9 mouse cellular contexts compared by ENCODE assay signal in genomic region chr1:52597761-52598160, GRCm38 (mm10). TPM values are rescaled to one million over a fixed set of nuclear protein-coding genes. Genes with fewer than 3 reads are reported as not detected.
DNase-seq lines count a peak whose midpoint lies in the region; ATAC-seq and TF ChIP-seq lines count a peak whose summit lies in the region.
"Had no signal": no experiment of that assay in that cellular context is flagged by ENCODE, and none has a peak within 500 bp of the region (broad histone marks: within the 10 kb centered on the region; RNA-seq: fewer than 3 reads in every experiment).

No protein-coding gene starts in this region.

- H3K9me3 ChIP-seq in ES-E14 (ENCODE audit: control insufficient read depth, insufficient read depth, low read depth, low read length): peaks cover 4% of the 10 kb centered on the region; the same call in 1 of the 2 replicates
- no peaks in the 10 kb centered on the region for H3K9me3 ChIP-seq in heart, embryonic 15.5 days (replicated peaks)
- H3K9me3 ChIP-seq: embryonic facial prominence, embryonic 13.5 days had no signal

- no peak for TF ChIP-seq POLR2A in lung, adult 2 months (IDR thresholded peaks at IDR 0.05; ENCODE audit: borderline replicate concordance, extremely low read depth, low read depth, low read length)

- DNase-seq in 3134 (ENCODE audit: extremely low read depth, insufficient read length, low spot score) (peak; percentile 80), ES-E14 (ENCODE audit: low read depth, low spot score) (peak; percentile 9)
- peak; percentile 63 to 65 for DNase-seq in cerebellum, postnatal 10 days
- DNase-seq in kidney, postnatal 10 days: peak; percentile 66
- DNase-seq in lung, adult 2 months: peak; percentile 52
- DNase-seq in right cerebral cortex, postnatal 36 days (ENCODE audit: low spot score in 2 of 2): peak; percentile 52 to 65
- no peak for DNase-seq in embryo, embryonic 10.5 days (ENCODE audit: low spot score)

- H3K4me2 ChIP-seq in heart, embryonic 15.5 days: peak overlapping the region; percentile 50
- H3K4me2 ChIP-seq: embryonic facial prominence, embryonic 13.5 days had no signal

- H3K36me3 ChIP-seq in ES-E14 (ENCODE audit: control insufficient read depth, insufficient read depth, low read length, poor library complexity, severe bottlenecking): no peaks in the 10 kb centered on the region
- H3K36me3 ChIP-seq in heart, embryonic 15.5 days: no peaks in the 10 kb centered on the region
- H3K36me3 ChIP-seq: embryonic facial prominence, embryonic 13.5 days had no signal

- 31% methylated on average over 11 of the region's 11 CpGs for WGBS in heart, embryonic 15.5 days
- 29% methylated on average over 11 of the region's 11 CpGs for WGBS in lung, adult 2 months

- H3K27me3 ChIP-seq in heart, embryonic 15.5 days: no peaks in the 10 kb centered on the region
- H3K27me3 ChIP-seq: embryonic facial prominence, embryonic 13.5 days had no signal

- H3K4me1 ChIP-seq in ES-E14 (ENCODE audit: control insufficient read depth in 2 of 2, insufficient read depth in 2 of 2, low read length in 2 of 2, poor library complexity in 1 of 2): peaks cover 0 to 9% of the 10 kb centered on the region in 2 experiments; a peak in 2 of 4 replicates
- H3K4me1 ChIP-seq in heart, embryonic 15.5 days (replicated peaks): peaks cover 18% of the 10 kb centered on the region
- H3K4me1 ChIP-seq in lung, adult 2 months (ENCODE audit: control insufficient read depth, insufficient read depth, low read length): no peaks in the 10 kb centered on the region; the same call in 1 of the 2 replicates
- H3K4me1 ChIP-seq: embryonic facial prominence, embryonic 13.5 days had no signal

- H3K9ac ChIP-seq in ES-E14 (ENCODE audit: insufficient read depth, low read depth, low read length, poor library complexity, severe bottlenecking): no peak overlapping the region
- no peak overlapping the region for H3K9ac ChIP-seq in heart, embryonic 15.5 days
- H3K9ac ChIP-seq: embryonic facial prominence, embryonic 13.5 days had no signal

- H3K4me3 ChIP-seq in ES-E14 (ENCODE audit: insufficient read depth in 1 of 2, low read depth in 1 of 2, low read length in 2 of 2, poor library complexity in 1 of 2, severe bottlenecking in 1 of 2): peak overlapping the region in 1 of 2 experiments; percentile 40; a peak in 2 of 4 replicates
- peak overlapping the region; percentile 26 for H3K4me3 ChIP-seq in heart, embryonic 15.5 days
- H3K4me3 ChIP-seq in lung, adult 2 months (replicated peaks; ENCODE audit: extremely low read depth, low read depth, low read length): no peak overlapping the region
- H3K4me3 ChIP-seq: embryonic facial prominence, embryonic 13.5 days had no signal

- H3K27ac ChIP-seq in ES-E14 (ENCODE audit: insufficient read depth, low read depth, low read length, poor library complexity, severe bottlenecking): no peak overlapping the region
- H3K27ac ChIP-seq in heart, embryonic 15.5 days: no peak overlapping the region
- H3K27ac ChIP-seq: embryonic facial prominence, embryonic 13.5 days had no signal

- no peak for TF ChIP-seq CTCF in lung, adult 2 months (IDR thresholded peaks at IDR 0.05; ENCODE audit: insufficient read depth, low read length)

- in situ Hi-C loops in ES-E14 (cut with MboI; ENCODE audit: low sequenced_read_pairs in 2 of 2, unreplicated experiment in 2 of 2): no loop called here

- ATAC-seq in heart, embryonic 15.5 days (replicated peaks; ENCODE audit: insufficient number of reproducible peaks, insufficient read depth, low FRiP score, low read depth): no peak; the same call in 1 of the 2 replicates

TF ChIP-seq in ES-E14, 5 proteins besides CTCF, POLR2A, EP300 and RAD21:
- TF ChIP-seq ZC3H11A (IDR thresholded peaks at IDR 0.05; ENCODE audit: borderline replicate concordance, low read depth, low read length): no peak
- no peak for TF ChIP-seq CHD2 (IDR thresholded peaks at IDR 0.05; ENCODE audit: low read depth, low read length)
- peak; percentile 49; the same call in 1 of the 2 replicates for TF ChIP-seq MAFK (IDR thresholded peaks at IDR 0.05; ENCODE audit: insufficient read depth, low read depth, low read length)
- TF ChIP-seq ZNF384 (IDR thresholded peaks at IDR 0.05; ENCODE audit: low read depth, low read length): no peak
TF ChIP-seq in ES-E14: peak in this region for 1.

RNA-seq across cellular contexts. Expression of gene Nemp2, which starts 32.7 kb away (rescaled TPM):
- total RNA-seq in ES-E14 (2012; rRNA removed): 8.7 and 14.9 TPM in 2 replicates
- 4.4 and 5.2 TPM in 2 replicates for polyA plus RNA-seq in heart, embryonic 15.5 days (2015; fragmentation: Nextera tagmentation; extraction: Ambion mirVana)
- 5.9 and 12.6 TPM in 2 replicates for polyA plus RNA-seq in lung, adult 2 months (2012; rRNA removed)
